Mouse (Mus musculus): ENCODE data around the gene Gpr39. TPM values are rescaled to one million over a fixed set of nuclear protein-coding genes. Genes with fewer than 3 reads are reported as not detected.

The Gpr39 gene
- polyA plus RNA-seq, 1 experiment from 2014 or later = 0.13 TPM

GRCm38 (mm10) chr1:125837507-125837906 lies 160.7 kb downstream of the Gpr39 start:
- Histone ChIP-seq H3K9me3 (no peaks in the 10 kb centered on the region), H3K4me1 (replicated peaks) (peaks cover 6% of the 10 kb centered on the region; the same call in 1 of the 2 replicates), H3K9ac (no peak overlapping the region), H3K27me3 (no peaks in the 10 kb centered on the region), H3K36me3 (no peaks in the 10 kb centered on the region), H3K27ac (replicated peaks) (no peak overlapping the region), H3K4me3 (no peak overlapping the region), H3K4me2 (no peak overlapping the region)
- ATAC-seq (ENCODE audit: low FRiP score, low read depth) = no peak
- WGBS = 45% methylated on average over 1 of the region's 1 CpGs

DNA sequence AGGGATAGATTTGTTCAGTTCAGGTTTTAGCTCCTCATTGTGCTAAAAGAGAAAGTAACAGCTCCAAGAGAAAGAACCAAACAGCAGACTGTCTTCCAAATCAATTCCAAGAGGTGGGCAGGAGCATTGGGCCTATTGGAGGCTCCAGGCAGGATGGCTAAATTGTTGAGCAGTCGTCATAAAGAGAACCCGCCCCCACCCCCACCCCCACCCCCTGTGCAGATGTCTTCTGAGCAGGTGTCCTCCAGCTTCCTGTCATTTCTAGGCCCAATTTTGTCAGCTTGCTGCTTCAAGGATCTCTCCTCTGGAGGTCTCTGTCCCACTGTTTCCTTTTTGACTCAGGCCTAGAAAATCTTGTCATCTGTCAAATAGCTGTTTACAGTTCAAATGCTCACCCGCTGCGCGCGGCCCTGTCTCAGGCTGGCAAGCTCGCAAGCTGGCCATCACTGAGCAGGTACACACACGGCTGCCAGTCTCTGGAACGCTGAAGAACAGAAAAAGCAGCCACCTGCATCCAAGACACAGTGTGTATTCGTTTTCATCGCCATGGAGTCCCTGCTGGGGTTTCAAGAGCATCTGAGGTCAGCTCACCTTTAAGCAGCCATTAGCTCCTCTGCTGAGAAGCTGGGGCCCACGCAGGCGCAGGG lies 163.1 kb downstream of the Gpr39 start:
- WGBS = 42% methylated on average over 13 of the region's 13 CpGs
- Histone ChIP-seq H3K27ac (replicated peaks) (no peak overlapping the region), H3K36me3 (no peaks in the 10 kb centered on the region), H3K4me1 (replicated peaks) (peaks cover 6% of the 10 kb centered on the region; the same call in 1 of the 2 replicates), H3K9me3 (no peaks in the 10 kb centered on the region), H3K9ac (no peak overlapping the region), H3K4me2 (no peak overlapping the region), H3K27me3 (no peaks in the 10 kb centered on the region), H3K4me3 (no peak overlapping the region)
- ATAC-seq (ENCODE audit: low FRiP score, low read depth) = peak; percentile 61; the same call in 1 of the 2 replicates

GRCm38 (mm10) chr1:125854646-125855045 lies 177.9 kb downstream of the Gpr39 start:
- 6% methylated on average over 5 of the region's 5 CpGs for WGBS

GRCm38 (mm10) chr1:125858631-125859030 lies 181.8 kb downstream of the Gpr39 start:
- no peak overlapping the region for H3K4me3 ChIP-seq
- no peak for ATAC-seq (ENCODE audit: low FRiP score, low read depth)

More at GRCm38 (mm10) chr1:125854646-125855045, 177.9 kb downstream of the Gpr39 start:
- no peaks in the 10 kb centered on the region for H3K27me3 ChIP-seq
- H3K27ac ChIP-seq (replicated peaks) = no peak overlapping the region
- H3K9ac ChIP-seq = no peak overlapping the region
- H3K36me3 ChIP-seq = no peaks in the 10 kb centered on the region
- H3K4me1 ChIP-seq (replicated peaks) = no peaks in the 10 kb centered on the region
- no peak overlapping the region for H3K4me2 ChIP-seq
- no peak overlapping the region for H3K4me3 ChIP-seq
- ATAC-seq (ENCODE audit: low FRiP score, low read depth) = no peak
- no peaks in the 10 kb centered on the region for H3K9me3 ChIP-seq

GRCm38 (mm10) chr1:125870056-125870455 lies 193.3 kb downstream of the Gpr39 start:
- Histone ChIP-seq H3K4me3 (no peak overlapping the region), H3K27ac (replicated peaks) (no peak overlapping the region), H3K4me1 (replicated peaks) (no peaks in the 10 kb centered on the region), H3K9ac (no peak overlapping the region), H3K9me3 (no peaks in the 10 kb centered on the region), H3K36me3 (no peaks in the 10 kb centered on the region), H3K27me3 (no peaks in the 10 kb centered on the region), H3K4me2 (no peak overlapping the region)
- 23% methylated on average over 7 of the region's 7 CpGs for WGBS
- ATAC-seq (ENCODE audit: low FRiP score, low read depth) = no peak

More at GRCm38 (mm10) chr1:125858631-125859030, 181.8 kb downstream of the Gpr39 start:
- 66% methylated on average over 5 of the region's 5 CpGs for WGBS
- Histone ChIP-seq H3K9ac (no peak overlapping the region), H3K4me2 (no peak overlapping the region), H3K27ac (replicated peaks) (no peak overlapping the region), H3K27me3 (no peaks in the 10 kb centered on the region), H3K4me1 (replicated peaks) (no peaks in the 10 kb centered on the region), H3K36me3 (no peaks in the 10 kb centered on the region), H3K9me3 (no peaks in the 10 kb centered on the region)

- H3K4me2 ChIP-seq = no peak overlapping the region
- H3K9me3 ChIP-seq = no peaks in the 10 kb centered on the region
- no peak for ATAC-seq (ENCODE audit: low FRiP score, low read depth)
- no peak overlapping the region for H3K4me3 ChIP-seq
- no peak overlapping the region for H3K9ac ChIP-seq
- H3K4me1 ChIP-seq (replicated peaks) = no peaks in the 10 kb centered on the region
- H3K36me3 ChIP-seq = no peaks in the 10 kb centered on the region
- WGBS = 45% methylated on average over 9 of the region's 9 CpGs
- no peaks in the 10 kb centered on the region for H3K27me3 ChIP-seq
- no peak overlapping the region; the same call in 1 of the 2 replicates for H3K27ac ChIP-seq (replicated peaks)
Measured at GRCm38 (mm10) chr1:125893158-125893557, 216.4 kb downstream of the Gpr39 start.

GRCm38 (mm10) chr1:125910211-125910870 lies 233.5 kb downstream of the Gpr39 start:
- peaks cover 38% of the 10 kb centered on the region for H3K4me1 ChIP-seq (replicated peaks)
- peak overlapping the region; percentile 61 for H3K9ac ChIP-seq
- H3K4me3 ChIP-seq = peak overlapping the region; percentile 63
- ATAC-seq (ENCODE audit: low FRiP score, low read depth) = peak; percentile 40; the same call in 1 of the 2 replicates
- H3K4me2 ChIP-seq = peak overlapping the region; percentile 97
- 0 out of 2 replicates have a peak, but pooled peaks cover 4% of the 10 kb centered on the region for H3K27me3 ChIP-seq
- H3K27ac ChIP-seq (replicated peaks) = no peak overlapping the region; the same call in 1 of the 2 replicates
- H3K36me3 ChIP-seq = no peaks in the 10 kb centered on the region
- WGBS = 10% methylated on average over 14 of the region's 14 CpGs
- H3K9me3 ChIP-seq = no peaks in the 10 kb centered on the region

DNA sequence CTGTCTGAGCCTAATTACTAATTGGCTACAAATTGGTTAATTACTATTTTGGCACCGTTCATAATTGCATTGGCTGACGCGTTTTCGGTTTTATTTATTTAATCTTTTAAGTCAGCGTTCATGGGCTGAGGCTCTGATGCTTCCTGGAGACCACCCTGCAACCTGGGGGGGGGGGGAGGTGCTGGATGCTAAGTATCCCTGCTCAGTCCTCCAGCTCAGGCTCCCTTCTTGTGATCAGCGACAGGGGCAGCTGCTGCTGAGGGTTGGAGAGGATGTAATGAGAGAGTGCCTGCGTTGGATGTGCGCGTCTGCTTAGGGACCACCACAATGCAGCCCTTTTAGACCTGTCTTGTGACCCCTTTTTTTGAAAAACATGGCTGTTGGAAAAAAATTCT lies 234.1 kb downstream of the Gpr39 start:
- 0 out of 2 replicates have a peak, but pooled peaks cover 4% of the 10 kb centered on the region for H3K27me3 ChIP-seq
- H3K9me3 ChIP-seq = no peaks in the 10 kb centered on the region
- no peaks in the 10 kb centered on the region for H3K36me3 ChIP-seq
- no peak overlapping the region for H3K27ac ChIP-seq (replicated peaks)
- peak; percentile 15; the same call in 1 of the 2 replicates for ATAC-seq (ENCODE audit: low FRiP score, low read depth)
- under 1% methylated on average over 9 of the region's 9 CpGs for WGBS
- peak overlapping the region; percentile 97 for H3K4me2 ChIP-seq
- H3K9ac ChIP-seq = peak overlapping the region; percentile 61
- H3K4me3 ChIP-seq = peak overlapping the region; percentile 63
- H3K4me1 ChIP-seq (replicated peaks) = peaks cover 38% of the 10 kb centered on the region

DNA sequence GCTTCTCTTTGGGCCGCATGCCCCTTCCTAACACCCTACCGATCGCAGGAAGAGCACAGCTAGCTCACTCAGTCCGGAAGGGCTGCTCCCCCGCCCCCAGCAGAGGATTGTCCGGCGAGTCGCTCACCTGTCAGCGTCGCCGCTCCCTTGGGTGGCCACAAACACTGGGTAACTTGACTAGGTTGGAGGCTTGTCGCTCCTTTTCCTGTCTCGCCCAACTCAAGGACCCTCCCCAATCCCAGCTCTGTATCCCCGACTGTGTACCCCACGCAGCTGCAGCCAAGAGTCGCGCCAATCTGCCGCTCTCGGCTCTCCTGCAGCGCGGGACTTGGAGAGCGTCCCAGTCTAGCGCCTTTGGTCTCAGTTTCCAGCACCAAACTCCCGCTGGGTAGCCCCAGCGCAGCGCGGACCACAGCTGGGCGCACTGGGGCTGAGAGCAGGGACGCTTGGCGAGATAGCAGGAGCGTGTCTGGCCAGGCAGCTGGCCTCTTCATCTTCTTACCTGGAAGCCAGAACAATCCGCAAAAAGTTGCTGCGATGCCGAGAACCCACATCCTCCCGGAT lies 234.6 kb downstream of the Gpr39 start:
- Histone ChIP-seq H3K9me3 (no peaks in the 10 kb centered on the region), H3K27ac (replicated peaks) (peak overlapping the region; percentile 74), H3K4me2 (peak overlapping the region; percentile 97), H3K4me1 (replicated peaks) (peaks cover 38% of the 10 kb centered on the region), H3K4me3 (peak overlapping the region; percentile 63), H3K36me3 (no peaks in the 10 kb centered on the region), H3K27me3 (0 out of 2 replicates have a peak, but pooled peaks cover 4% of the 10 kb centered on the region), H3K9ac (peak overlapping the region; percentile 61)
- peak; percentile 70 for ATAC-seq (ENCODE audit: low FRiP score, low read depth)
- under 1% methylated on average over 35 of the region's 35 CpGs for WGBS

GRCm38 (mm10) chr1:125911901-125912445 lies 235.2 kb downstream of the Gpr39 start:
- Histone ChIP-seq H3K4me2 (peak overlapping the region; percentile 97), H3K9ac (peak overlapping the region; percentile 61), H3K9me3 (no peaks in the 10 kb centered on the region), H3K4me3 (peak overlapping the region; percentile 63), H3K27me3 (0 out of 2 replicates have a peak, but pooled peaks cover 4% of the 10 kb centered on the region), H3K4me1 (replicated peaks) (peaks cover 38% of the 10 kb centered on the region), H3K36me3 (no peaks in the 10 kb centered on the region), H3K27ac (replicated peaks) (peak overlapping the region; percentile 74)
- under 1% methylated on average over 41 of the region's 43 CpGs for WGBS
- peak; percentile 74 for ATAC-seq (ENCODE audit: low FRiP score, low read depth)

GRCm38 (mm10) chr1:125912601-125913600 lies 236.1 kb downstream of the Gpr39 start, which contains the start of gene Lypd1:
Gene Lypd1 (minus strand): TSS chr1:125913101.
- peak within 1 kb of the TSS; percentile 63 for H3K4me3 ChIP-seq
- WGBS = 4% methylated on average over 30 of the region's 30 CpGs
- no peaks in the 10 kb centered on the region for H3K9me3 ChIP-seq
- H3K27ac ChIP-seq (replicated peaks) = peak within 1 kb of the TSS; percentile 74
- H3K9ac ChIP-seq = peak within 1 kb of the TSS; percentile 61
- H3K36me3 ChIP-seq = no peaks in the 10 kb centered on the region
- H3K4me2 ChIP-seq = peak within 1 kb of the TSS; percentile 97
- peaks cover 38% of the 10 kb centered on the region for H3K4me1 ChIP-seq (replicated peaks)
- ATAC-seq (ENCODE audit: low FRiP score, low read depth) = peak; percentile 31
- H3K27me3 ChIP-seq = 0 out of 2 replicates have a peak, but pooled peaks cover 4% of the 10 kb centered on the region
